Mouse (Mus musculus): ENCODE measurements at regions not wholly inside any gene's neighbourhood (a gene's known extent, or its start where the extent isn't known, plus 50 kb on each side); places are given as distances from the start of the nearest gene placed in this dataset.

DNA sequence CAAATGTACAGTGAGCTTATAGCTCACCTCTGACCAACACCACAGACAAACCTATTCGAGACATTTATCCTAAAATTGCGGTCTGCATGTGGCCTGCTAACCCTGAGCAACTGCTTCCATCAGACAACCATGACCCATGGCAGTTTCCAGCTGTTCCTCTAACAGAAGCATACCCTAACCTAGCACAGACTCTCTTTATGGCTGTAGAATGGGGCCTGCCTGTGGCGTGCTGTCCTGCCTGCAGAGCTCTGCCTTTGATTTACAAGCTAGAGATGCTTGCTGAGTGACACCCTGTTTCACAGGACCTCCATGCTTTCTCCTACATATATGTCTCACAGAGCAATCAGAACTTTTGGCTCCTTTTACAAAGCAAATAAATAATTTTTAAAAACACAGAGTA, 208.2 kb upstream of the Negr1 start:
- ATAC-seq (ENCODE audit: insufficient number of reproducible peaks, low FRiP score, low TSS enrichment, low read depth), result no peak
- Histone ChIP-seq H3K4me1 (no peaks in the 10 kb centered on the region), H3K9ac (no peak overlapping the region), H3K27ac (replicated peaks) (no peak overlapping the region), H3K4me2 (replicated peaks) (no peak overlapping the region), H3K27me3 (no peaks in the 10 kb centered on the region), H3K36me3 (no peaks in the 10 kb centered on the region), H3K9me3 (replicated peaks) (no peaks in the 10 kb centered on the region), H3K4me3 (replicated peaks) (no peak overlapping the region)
- 64% methylated on average over 3 of the region's 3 CpGs for WGBS

- H3K27ac ChIP-seq (replicated peaks), result no peak overlapping the region
- H3K4me3 ChIP-seq (replicated peaks), result no peak overlapping the region
- no peaks in the 10 kb centered on the region for H3K9me3 ChIP-seq (replicated peaks)
- 74% methylated on average over 9 of the region's 9 CpGs for WGBS
- H3K36me3 ChIP-seq, result no peaks in the 10 kb centered on the region
- no peak for ATAC-seq (ENCODE audit: insufficient number of reproducible peaks, low FRiP score, low TSS enrichment, low read depth)
- no peak overlapping the region for H3K4me2 ChIP-seq (replicated peaks)
- H3K27me3 ChIP-seq, result no peaks in the 10 kb centered on the region
- H3K9ac ChIP-seq, result no peak overlapping the region
- no peaks in the 10 kb centered on the region for H3K4me1 ChIP-seq
Measured at GRCm38 (mm10) chr3:156353841-156354473, 207.6 kb upstream of the Negr1 start.

DNA sequence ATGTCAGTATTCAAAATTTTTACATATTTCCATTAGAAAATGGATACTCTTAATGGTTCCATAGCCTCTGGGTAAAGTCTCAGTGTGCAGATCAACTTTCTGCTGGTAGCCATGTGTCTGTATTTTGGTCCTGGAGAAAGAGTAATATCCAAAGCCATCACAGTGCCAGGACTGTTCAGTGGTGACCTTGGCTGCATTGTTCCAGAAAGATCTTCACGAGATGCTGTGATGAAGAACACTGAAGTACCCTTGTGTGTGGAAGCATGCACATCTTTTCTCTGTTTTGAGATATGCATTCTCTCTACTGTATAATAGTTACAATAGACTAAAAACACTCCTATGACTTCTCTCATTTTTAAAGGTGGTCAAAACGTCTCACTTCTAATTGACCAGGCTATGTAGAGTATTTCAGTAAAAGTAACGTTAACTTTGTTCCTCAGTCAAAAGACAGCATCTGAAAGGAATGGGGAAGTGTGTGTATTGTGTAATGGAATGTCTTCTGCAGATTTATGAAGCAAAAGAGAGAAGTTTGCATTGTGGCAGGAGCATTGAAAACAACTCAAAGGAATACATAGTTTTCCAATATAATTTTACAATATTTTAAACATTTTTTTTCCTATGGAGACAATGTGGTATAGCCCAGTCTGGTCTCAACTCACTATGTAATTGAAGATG, 192.8 kb upstream of the Negr1 start:
- H3K9ac ChIP-seq, result no peak overlapping the region
- H3K4me3 ChIP-seq (replicated peaks), result no peak overlapping the region
- no peaks in the 10 kb centered on the region for H3K4me1 ChIP-seq
- no peak for ATAC-seq (ENCODE audit: insufficient number of reproducible peaks, low FRiP score, low TSS enrichment, low read depth)
- H3K36me3 ChIP-seq, result no peaks in the 10 kb centered on the region
- H3K4me2 ChIP-seq (replicated peaks), result no peak overlapping the region
- WGBS, result 63% methylated on average over 3 of the region's 3 CpGs
- no peaks in the 10 kb centered on the region for H3K9me3 ChIP-seq (replicated peaks)
- H3K27me3 ChIP-seq, result no peaks in the 10 kb centered on the region
- H3K27ac ChIP-seq (replicated peaks), result no peak overlapping the region

DNA sequence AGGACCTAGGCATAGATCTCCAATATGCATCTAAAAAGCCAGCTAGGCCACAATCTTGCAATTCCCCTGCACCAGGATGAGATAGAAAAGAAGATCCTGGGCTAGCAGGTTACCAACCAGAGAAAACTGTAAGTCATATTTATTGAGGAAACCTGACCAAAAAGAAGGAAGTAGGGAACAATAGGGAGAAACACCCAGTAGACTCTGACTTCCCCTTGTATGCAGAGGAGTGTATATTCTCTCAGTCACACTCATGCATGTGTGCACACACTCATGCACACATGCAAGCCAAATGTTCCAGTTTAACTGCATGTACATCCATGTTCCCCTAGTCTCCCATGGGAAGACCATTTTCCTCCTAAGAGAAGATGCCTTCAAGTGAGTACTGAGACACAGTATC, 184.9 kb upstream of the Negr1 start:
- no peak overlapping the region for H3K9ac ChIP-seq
- no peaks in the 10 kb centered on the region for H3K4me1 ChIP-seq
- no peak overlapping the region for H3K27ac ChIP-seq (replicated peaks)
- ATAC-seq (ENCODE audit: insufficient number of reproducible peaks, low FRiP score, low TSS enrichment, low read depth), result no peak
- no peak overlapping the region for H3K4me3 ChIP-seq (replicated peaks)
- no peaks in the 10 kb centered on the region for H3K36me3 ChIP-seq
- H3K27me3 ChIP-seq, result no peaks in the 10 kb centered on the region
- no peaks in the 10 kb centered on the region for H3K9me3 ChIP-seq (replicated peaks)
- H3K4me2 ChIP-seq (replicated peaks), result no peak overlapping the region

DNA sequence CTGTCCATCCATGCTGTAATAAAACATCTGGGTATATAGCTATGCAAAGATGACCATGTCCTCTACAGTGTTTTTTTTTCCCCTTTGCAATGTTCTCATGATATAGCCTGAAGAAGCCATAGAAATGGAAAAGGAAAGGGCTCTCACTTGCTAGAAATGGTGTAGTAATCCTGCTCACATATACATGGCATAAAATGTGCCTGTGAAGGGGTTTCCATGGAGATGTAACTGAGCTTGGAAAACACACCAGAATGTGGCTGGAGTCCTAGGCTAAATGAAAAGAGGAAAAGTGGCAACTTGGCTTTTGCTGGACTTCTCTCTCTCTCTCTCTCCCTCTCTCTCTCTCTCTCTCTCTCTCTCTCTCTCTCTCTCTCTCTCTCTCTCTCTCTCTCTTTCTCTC, 178.7 kb upstream of the Negr1 start:
- H3K4me2 ChIP-seq (replicated peaks), result no peak overlapping the region
- no peaks in the 10 kb centered on the region for H3K4me1 ChIP-seq
- no peaks in the 10 kb centered on the region for H3K27me3 ChIP-seq
- H3K9me3 ChIP-seq (replicated peaks), result no peaks in the 10 kb centered on the region
- no peak overlapping the region for H3K27ac ChIP-seq (replicated peaks)
- no peaks in the 10 kb centered on the region for H3K36me3 ChIP-seq
- H3K4me3 ChIP-seq (replicated peaks), result no peak overlapping the region
- no peak for ATAC-seq (ENCODE audit: insufficient number of reproducible peaks, low FRiP score, low TSS enrichment, low read depth)
- H3K9ac ChIP-seq, result no peak overlapping the region

DNA sequence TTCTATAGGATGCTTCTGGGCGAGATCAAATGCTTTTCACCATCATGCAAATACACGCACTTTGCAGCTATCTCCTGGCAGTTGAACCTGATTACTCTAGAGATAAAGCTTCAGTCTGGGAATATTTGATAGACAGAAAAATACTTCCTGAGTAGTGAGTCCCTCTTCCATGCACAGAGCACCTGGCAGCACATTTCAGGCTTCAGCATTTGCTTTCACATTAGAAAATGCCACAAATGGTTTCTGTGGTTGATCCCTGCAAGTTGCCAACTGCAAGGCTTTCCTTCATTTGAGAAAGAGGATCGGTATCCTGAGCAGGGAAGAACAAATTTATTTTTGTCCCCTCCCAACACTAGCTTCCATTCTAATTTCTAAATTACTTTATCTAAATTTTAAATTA, 155.5 kb upstream of the Negr1 start:
- Histone ChIP-seq H3K27ac (replicated peaks) (no peak overlapping the region), H3K36me3 (no peaks in the 10 kb centered on the region), H3K4me3 (replicated peaks) (no peak overlapping the region), H3K9ac (no peak overlapping the region), H3K27me3 (no peaks in the 10 kb centered on the region), H3K4me2 (replicated peaks) (no peak overlapping the region), H3K4me1 (no peaks in the 10 kb centered on the region), H3K9me3 (replicated peaks) (no peaks in the 10 kb centered on the region)
- ATAC-seq (ENCODE audit: insufficient number of reproducible peaks, low FRiP score, low TSS enrichment, low read depth), result no peak
- WGBS, result 75% methylated on average over 3 of the region's 3 CpGs

DNA sequence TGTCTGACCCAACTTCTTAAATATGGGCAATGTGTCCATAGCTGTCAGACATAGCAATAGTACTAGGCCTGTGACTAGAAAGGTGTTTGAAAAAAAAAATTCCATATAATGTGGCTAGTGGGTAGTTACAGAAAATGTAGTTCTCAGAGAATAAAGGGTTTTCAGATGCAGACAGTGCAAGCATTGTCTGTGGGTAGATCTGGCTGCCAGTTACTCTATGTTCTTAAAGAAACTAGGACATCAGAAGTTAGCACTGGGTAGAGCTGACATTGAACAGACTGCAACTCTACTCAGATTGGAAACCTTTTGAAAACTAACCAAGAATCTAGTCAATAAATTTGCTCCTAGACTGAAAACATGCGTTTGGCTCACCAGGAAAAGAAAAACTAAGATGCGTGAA, 154.5 kb upstream of the Negr1 start:
- no peak overlapping the region for H3K27ac ChIP-seq (replicated peaks)
- ATAC-seq (ENCODE audit: insufficient number of reproducible peaks, low FRiP score, low TSS enrichment, low read depth), result no peak
- H3K9me3 ChIP-seq (replicated peaks), result no peaks in the 10 kb centered on the region
- no peak overlapping the region for H3K9ac ChIP-seq
- WGBS, result 82% methylated on average over 2 of the region's 2 CpGs
- H3K27me3 ChIP-seq, result no peaks in the 10 kb centered on the region
- H3K4me2 ChIP-seq (replicated peaks), result no peak overlapping the region
- no peaks in the 10 kb centered on the region for H3K4me1 ChIP-seq
- no peak overlapping the region for H3K4me3 ChIP-seq (replicated peaks)
- no peaks in the 10 kb centered on the region for H3K36me3 ChIP-seq

GRCm38 (mm10) chr3:156410126-156410525, 151.5 kb upstream of the Negr1 start:
- 32% methylated on average over 1 of the region's 1 CpGs for WGBS
- ATAC-seq (ENCODE audit: insufficient number of reproducible peaks, low FRiP score, low TSS enrichment, low read depth), result no peak
- H3K9ac ChIP-seq, result no peak overlapping the region

GRCm38 (mm10) chr3:156412757-156413156, 148.8 kb upstream of the Negr1 start:
- H3K4me2 ChIP-seq (replicated peaks), result no peak overlapping the region
- H3K27me3 ChIP-seq, result no peaks in the 10 kb centered on the region
- H3K27ac ChIP-seq (replicated peaks), result no peak overlapping the region
- no peak for ATAC-seq (ENCODE audit: insufficient number of reproducible peaks, low FRiP score, low TSS enrichment, low read depth)
- H3K4me3 ChIP-seq (replicated peaks), result no peak overlapping the region
- H3K36me3 ChIP-seq, result no peaks in the 10 kb centered on the region
- no peak overlapping the region for H3K9ac ChIP-seq
- WGBS, result 49% methylated on average over 3 of the region's 3 CpGs
- no peaks in the 10 kb centered on the region for H3K4me1 ChIP-seq
- no peaks in the 10 kb centered on the region for H3K9me3 ChIP-seq (replicated peaks)

More at GRCm38 (mm10) chr3:156410126-156410525, 151.5 kb upstream of the Negr1 start:
- no peak overlapping the region for H3K27ac ChIP-seq (replicated peaks)
- no peaks in the 10 kb centered on the region for H3K36me3 ChIP-seq
- no peaks in the 10 kb centered on the region for H3K4me1 ChIP-seq
- no peak overlapping the region for H3K4me2 ChIP-seq (replicated peaks)
- H3K9me3 ChIP-seq (replicated peaks), result no peaks in the 10 kb centered on the region
- H3K27me3 ChIP-seq, result no peaks in the 10 kb centered on the region
- H3K4me3 ChIP-seq (replicated peaks), result no peak overlapping the region

DNA sequence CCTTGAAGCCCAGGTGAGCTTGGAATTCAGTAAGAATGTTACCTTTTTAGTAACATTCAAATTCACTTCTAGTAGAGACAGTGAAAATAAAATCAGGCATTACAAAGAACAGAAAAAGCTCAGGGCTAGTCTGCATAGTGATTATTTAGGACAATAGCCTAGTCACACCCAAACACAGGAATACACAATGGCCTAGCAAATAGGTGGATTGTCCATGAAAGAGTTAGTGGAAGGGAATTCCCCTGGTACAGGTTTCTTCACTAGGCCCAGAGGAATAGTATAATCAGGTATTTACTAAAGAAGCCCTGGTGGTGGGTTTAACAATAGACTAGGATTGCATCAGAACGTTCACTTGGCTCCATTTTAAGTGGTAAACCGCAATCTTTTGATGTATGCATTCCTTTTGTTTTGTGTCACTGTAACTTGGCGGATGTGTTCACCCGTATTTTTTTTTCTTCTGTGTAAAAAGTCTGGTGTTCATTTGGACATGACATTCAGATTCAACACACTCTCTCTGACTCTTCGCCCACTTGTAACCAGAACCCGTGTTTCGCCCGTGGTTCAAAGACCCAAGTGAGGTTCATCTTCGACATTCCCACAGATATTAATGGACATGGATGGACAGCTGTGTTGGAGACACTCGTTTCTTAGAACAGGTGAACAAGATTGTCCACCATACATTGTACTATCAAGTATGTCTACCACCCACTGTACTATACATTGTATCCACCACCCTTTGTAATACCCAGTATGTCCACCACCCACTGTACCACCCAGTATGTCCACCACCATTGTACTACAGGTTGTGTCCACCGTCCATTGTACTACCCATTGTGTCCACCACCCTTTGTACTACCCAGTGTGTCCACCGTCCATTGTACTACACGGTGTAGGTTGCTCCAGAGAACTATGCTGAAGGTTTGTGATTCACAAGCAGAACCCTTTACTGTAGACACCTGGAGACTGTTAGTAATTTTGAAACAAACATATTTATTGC, 146.9 kb upstream of the Negr1 start:
- H3K4me3 ChIP-seq (replicated peaks), result no peak overlapping the region
- H3K9ac ChIP-seq, result no peak overlapping the region
- no peak overlapping the region for H3K27ac ChIP-seq (replicated peaks)
- peak; percentile 29; the same call in 1 of the 2 replicates for ATAC-seq (ENCODE audit: insufficient number of reproducible peaks, low FRiP score, low TSS enrichment, low read depth)
- no peak overlapping the region for H3K4me2 ChIP-seq (replicated peaks)
- WGBS, result 78% methylated on average over 13 of the region's 13 CpGs
- no peaks in the 10 kb centered on the region for H3K36me3 ChIP-seq
- H3K9me3 ChIP-seq (replicated peaks), result no peaks in the 10 kb centered on the region
- no peaks in the 10 kb centered on the region for H3K27me3 ChIP-seq
- no peaks in the 10 kb centered on the region for H3K4me1 ChIP-seq

DNA sequence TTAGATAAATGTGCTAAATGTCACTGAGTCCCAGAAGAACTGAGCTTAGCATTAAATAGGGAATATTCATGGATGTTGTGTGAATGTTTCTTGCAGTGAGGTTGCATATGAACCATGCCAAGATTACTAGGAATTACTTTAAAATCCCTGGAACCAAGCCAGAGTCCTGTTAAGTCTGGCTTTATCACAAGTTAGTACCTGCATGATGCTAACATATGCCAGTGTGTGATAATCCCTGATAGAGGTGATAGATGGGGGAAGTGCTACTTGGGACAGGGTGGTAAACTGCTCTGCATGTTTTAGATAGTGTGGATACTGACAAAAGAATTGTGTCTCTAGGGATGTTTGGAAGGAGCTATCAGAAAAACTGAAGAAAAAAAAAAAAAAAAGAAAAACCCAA, 143.5 kb upstream of the Negr1 start:
- Histone ChIP-seq H3K9ac (no peak overlapping the region), H3K27me3 (no peaks in the 10 kb centered on the region), H3K9me3 (replicated peaks) (no peaks in the 10 kb centered on the region), H3K4me1 (no peaks in the 10 kb centered on the region), H3K36me3 (no peaks in the 10 kb centered on the region), H3K27ac (replicated peaks) (no peak overlapping the region), H3K4me2 (replicated peaks) (no peak overlapping the region), H3K4me3 (replicated peaks) (no peak overlapping the region)
- ATAC-seq (ENCODE audit: insufficient number of reproducible peaks, low FRiP score, low TSS enrichment, low read depth), result no peak
